Mouse (Mus musculus): ENCODE measurements around the gene Eif5. TPM values are rescaled to one million over a fixed set of nuclear protein-coding genes. Genes with fewer than 3 reads are reported as not detected.

The Eif5 gene
- polyA plus RNA-seq (2015; fragmentation: Illumina TruSeq; extraction: RNeasy Lipid Tissue Mini Kit (QIAGEN cat#74804); ENCODE audit: insufficient read depth, low replicate concordance): 461 TPM

DNA sequence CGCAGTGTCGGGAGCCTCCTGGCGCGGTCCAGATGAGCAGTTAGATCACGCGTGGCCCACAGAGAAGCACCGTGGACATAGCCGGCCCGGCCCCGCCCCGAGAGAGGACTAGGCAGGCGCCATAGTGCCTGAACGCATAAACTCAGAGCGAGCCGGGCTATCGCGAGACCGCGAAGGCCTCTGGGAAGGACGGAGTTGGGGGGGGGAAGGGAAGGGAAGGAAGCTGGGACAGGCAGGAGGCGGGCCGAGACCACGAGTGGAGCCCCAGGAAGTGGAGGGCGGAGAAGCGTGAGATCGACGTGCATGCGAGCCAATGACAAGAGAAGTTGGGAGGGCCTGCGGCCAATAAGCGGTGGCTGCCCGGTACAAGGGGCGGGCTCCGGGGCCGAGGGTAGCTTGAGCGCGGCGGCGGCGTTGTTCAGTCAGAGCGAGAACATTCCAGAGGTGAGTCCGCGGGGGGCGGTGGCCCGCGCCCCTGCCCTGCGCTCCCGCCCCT lies at the start of gene Eif5:
Gene Eif5 (plus strand): TSS at position 221 of the 496 bp plus-strand sequence.

DNA sequence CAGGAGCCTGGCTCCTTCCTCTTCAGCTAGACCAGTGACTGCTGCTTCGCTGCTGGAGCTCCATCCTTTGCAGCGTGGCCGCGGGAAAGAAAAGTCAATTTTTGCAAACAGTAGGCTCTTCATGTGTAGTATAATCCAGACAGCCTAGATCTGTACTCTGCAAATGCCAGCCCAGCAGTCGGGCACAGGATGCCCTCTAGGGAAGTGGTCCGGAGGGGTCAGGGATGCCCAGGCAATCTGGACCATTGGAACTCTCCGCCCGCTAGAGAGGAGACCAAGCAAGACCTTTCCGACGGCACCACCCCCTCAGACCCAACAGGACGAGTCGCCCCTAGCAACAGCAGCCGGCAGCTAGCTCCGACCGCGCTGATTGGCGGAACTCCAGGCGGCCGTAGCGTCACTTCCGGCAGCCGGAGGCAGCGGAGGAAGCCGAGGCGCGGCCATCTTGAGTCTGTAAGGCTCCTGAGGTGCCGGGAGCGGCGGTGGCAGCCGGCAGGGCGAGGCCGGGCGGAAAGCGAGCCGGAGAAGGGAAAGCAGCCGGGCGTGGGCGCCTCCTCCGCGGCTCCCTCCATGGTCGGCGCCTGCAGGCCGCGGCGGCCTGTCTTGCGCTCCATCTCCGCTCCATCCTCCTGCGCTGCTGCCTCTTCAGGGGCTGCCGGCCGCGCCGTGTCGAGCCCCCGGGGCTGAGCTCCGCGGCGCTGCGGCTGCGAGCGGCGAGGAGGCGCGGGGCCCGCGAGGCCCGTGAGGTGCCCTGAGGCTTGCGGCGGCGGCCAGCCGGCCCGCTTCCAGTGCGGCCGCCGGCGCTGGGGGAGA lies 36.5 kb downstream of the Eif5 start, which contains the start of gene Mark3:
Gene Mark3 (plus strand): TSS at position 450 of the 813 bp plus-strand sequence.

Other genes with a start within 250 kb of the Eif5 start
- 6.6 TPM for gene Cdc42bpb, start 160.3 kb upstream of the Eif5 start, polyA plus RNA-seq (2015; fragmentation: Illumina TruSeq; extraction: RNeasy Lipid Tissue Mini Kit (QIAGEN cat#74804); ENCODE audit: insufficient read depth, low replicate concordance)
- gene Lbhd2, start 131.2 kb upstream of the Eif5 start, polyA plus RNA-seq (2015; fragmentation: Illumina TruSeq; extraction: RNeasy Lipid Tissue Mini Kit (QIAGEN cat#74804); ENCODE audit: insufficient read depth, low replicate concordance): not detected
- gene Exoc3l4, start 121.0 kb upstream of the Eif5 start, polyA plus RNA-seq (2015; fragmentation: Illumina TruSeq; extraction: RNeasy Lipid Tissue Mini Kit (QIAGEN cat#74804); ENCODE audit: insufficient read depth, low replicate concordance): 7.5 TPM
- 21.0 TPM for gene Tnfaip2, start 95.5 kb upstream of the Eif5 start, polyA plus RNA-seq (2015; fragmentation: Illumina TruSeq; extraction: RNeasy Lipid Tissue Mini Kit (QIAGEN cat#74804); ENCODE audit: insufficient read depth, low replicate concordance)
- 0.59 TPM for gene Gm266, start 52.2 kb upstream of the Eif5 start, polyA plus RNA-seq (2015; fragmentation: Illumina TruSeq; extraction: RNeasy Lipid Tissue Mini Kit (QIAGEN cat#74804); ENCODE audit: insufficient read depth, low replicate concordance)
- 67.2 TPM for gene Mark3, start 36.5 kb downstream of the Eif5 start, polyA plus RNA-seq (2015; fragmentation: Illumina TruSeq; extraction: RNeasy Lipid Tissue Mini Kit (QIAGEN cat#74804); ENCODE audit: insufficient read depth, low replicate concordance)
- 11.0 TPM for gene Ckb, start 134.3 kb downstream of the Eif5 start, polyA plus RNA-seq (2015; fragmentation: Illumina TruSeq; extraction: RNeasy Lipid Tissue Mini Kit (QIAGEN cat#74804); ENCODE audit: insufficient read depth, low replicate concordance)
- gene Trmt61a, start 140.1 kb downstream of the Eif5 start, polyA plus RNA-seq (2015; fragmentation: Illumina TruSeq; extraction: RNeasy Lipid Tissue Mini Kit (QIAGEN cat#74804); ENCODE audit: insufficient read depth, low replicate concordance): 4.2 TPM
- gene Bag5, start 175.2 kb downstream of the Eif5 start, polyA plus RNA-seq (2015; fragmentation: Illumina TruSeq; extraction: RNeasy Lipid Tissue Mini Kit (QIAGEN cat#74804); ENCODE audit: insufficient read depth, low replicate concordance): 18.8 TPM
- gene Apopt1, start 175.2 kb downstream of the Eif5 start, polyA plus RNA-seq (2015; fragmentation: Illumina TruSeq; extraction: RNeasy Lipid Tissue Mini Kit (QIAGEN cat#74804); ENCODE audit: insufficient read depth, low replicate concordance): 33.6 TPM
- gene Klc1, start 220.8 kb downstream of the Eif5 start, polyA plus RNA-seq (2015; fragmentation: Illumina TruSeq; extraction: RNeasy Lipid Tissue Mini Kit (QIAGEN cat#74804); ENCODE audit: insufficient read depth, low replicate concordance): 55.0 TPM